Mouse (Mus musculus): ENCODE data around the gene Vmn1r10. TPM values are rescaled to one million over a fixed set of nuclear protein-coding genes. Genes with fewer than 3 reads are reported as not detected.

Vmn1r10 gene
- not detected in 2 replicates for polyA plus RNA-seq (2015; fragmentation: Nextera tagmentation; extraction: Ambion mirVana)

DNA sequence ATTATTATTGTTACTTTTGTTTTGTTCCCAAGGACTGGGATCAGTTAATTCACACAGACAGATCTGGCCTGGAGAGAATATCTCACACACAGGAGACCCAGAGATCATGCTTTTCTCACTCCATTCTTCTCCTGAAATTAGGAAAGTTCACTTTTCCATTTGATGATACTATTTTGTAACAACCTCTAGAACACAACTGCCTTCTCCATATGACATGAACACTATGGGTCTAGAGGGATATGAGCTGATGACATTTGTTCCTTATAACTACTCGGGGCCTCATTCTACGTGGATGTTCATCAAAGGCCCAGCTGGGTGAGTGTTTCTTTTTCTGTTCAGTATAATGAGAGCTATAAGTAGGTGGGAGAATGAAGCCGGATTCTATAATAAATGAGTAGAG lies at the start of gene Vmn1r10:
Gene Vmn1r10, plus strand, starts transcription at position 301 of the 400 bp plus-strand sequence.

DNA sequence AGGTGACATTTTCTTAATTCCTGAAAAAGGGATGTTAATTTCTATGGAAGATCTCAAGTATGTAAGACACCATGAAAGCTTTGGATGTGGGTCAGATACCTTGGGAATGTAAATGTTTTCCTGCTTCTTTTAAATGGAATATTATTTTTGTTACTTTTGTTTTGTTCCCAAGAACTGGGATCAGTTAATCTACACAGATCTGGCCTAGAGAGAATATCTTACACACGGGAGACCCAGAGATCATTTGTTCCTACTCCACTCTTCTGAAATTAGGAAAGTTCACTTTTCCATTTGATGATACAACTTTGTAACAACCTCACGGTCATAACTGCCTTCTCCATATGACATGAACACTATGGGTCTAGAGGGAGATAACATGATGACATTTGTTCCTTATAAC lies 42.8 kb upstream of the Vmn1r10 start, which contains the start of gene Vmn1r9:
Gene Vmn1r9, plus strand, starts transcription at position 301 of the 400 bp plus-strand sequence.

DNA sequence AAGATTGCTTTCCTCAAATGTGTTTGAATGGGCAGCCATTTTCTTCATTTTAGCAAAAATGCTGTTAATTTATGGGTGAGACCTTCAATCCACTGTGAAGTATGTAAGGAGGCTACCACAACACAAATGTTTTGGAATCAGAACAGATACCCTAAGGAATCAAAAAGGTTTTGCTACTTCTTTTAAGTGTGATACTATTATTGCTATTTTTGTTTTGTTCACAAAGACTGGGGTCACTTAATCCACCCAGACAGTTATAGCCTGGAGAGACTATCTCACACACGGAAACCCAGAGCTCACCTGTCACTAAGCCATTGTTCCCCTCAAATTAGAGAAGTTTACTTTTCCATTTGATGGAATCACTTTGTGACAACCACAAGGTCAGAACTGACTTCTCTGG lies 23.9 kb downstream of the Vmn1r10 start, which contains the start of gene Vmn1r11:
Gene Vmn1r11, plus strand, starts transcription at position 301 of the 400 bp plus-strand sequence.

DNA sequence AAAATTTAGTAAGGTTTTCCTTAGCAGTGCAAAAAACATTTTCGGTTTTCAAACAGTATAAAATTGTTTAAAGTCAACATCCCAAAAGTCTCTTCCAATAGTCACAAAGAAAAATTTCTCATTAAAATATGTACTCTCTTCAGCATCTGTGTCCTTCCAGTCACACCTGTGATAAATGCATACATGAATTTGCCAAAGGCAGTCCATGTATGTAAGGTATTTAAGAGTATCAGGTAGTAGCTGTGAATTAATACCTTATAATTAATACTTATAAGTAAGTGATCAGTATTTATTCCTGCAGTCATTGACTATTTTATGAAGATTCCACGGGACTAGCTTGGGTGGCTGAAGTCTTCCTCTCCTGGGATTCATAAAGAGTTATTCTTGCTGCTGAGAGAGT lies 47.4 kb downstream of the Vmn1r10 start, which contains the start of gene Vmn1r12:
Gene Vmn1r12, plus strand, starts transcription at position 301 of the 400 bp plus-strand sequence.

Other genes starting within 250 kb of the Vmn1r10 start
- gene Nt5c3, start 185.5 kb upstream of the Vmn1r10 start, polyA plus RNA-seq (2015; fragmentation: Nextera tagmentation; extraction: Ambion mirVana) = 214 and 265 TPM in 2 replicates
- gene Vmn1r4, start 185.4 kb upstream of the Vmn1r10 start, polyA plus RNA-seq (2015; fragmentation: Nextera tagmentation; extraction: Ambion mirVana) = 0.38 and 0.41 TPM in 2 replicates
- gene Vmn1r5, start 139.2 kb upstream of the Vmn1r10 start, polyA plus RNA-seq (2015; fragmentation: Nextera tagmentation; extraction: Ambion mirVana) = 0.05 TPM in 1 of 2 replicates, not detected in the other
- not detected in 2 replicates for gene Vmn1r6, start 112.2 kb upstream of the Vmn1r10 start, polyA plus RNA-seq (2015; fragmentation: Nextera tagmentation; extraction: Ambion mirVana)
- not detected in 2 replicates for gene Vmn1r7, start 84.1 kb upstream of the Vmn1r10 start, polyA plus RNA-seq (2015; fragmentation: Nextera tagmentation; extraction: Ambion mirVana)
- gene Vmn1r8, start 77.2 kb upstream of the Vmn1r10 start, polyA plus RNA-seq (2015; fragmentation: Nextera tagmentation; extraction: Ambion mirVana) = not detected in 2 replicates
- 0.02 TPM in 1 of 2 replicates, not detected in the other for gene Vmn1r9, start 42.7 kb upstream of the Vmn1r10 start, polyA plus RNA-seq (2015; fragmentation: Nextera tagmentation; extraction: Ambion mirVana)
- not detected in 2 replicates for gene Vmn1r11, start 24.0 kb downstream of the Vmn1r10 start, polyA plus RNA-seq (2015; fragmentation: Nextera tagmentation; extraction: Ambion mirVana)
- gene Vmn1r12, start 47.5 kb downstream of the Vmn1r10 start, polyA plus RNA-seq (2015; fragmentation: Nextera tagmentation; extraction: Ambion mirVana) = not detected in 2 replicates
- gene Vmn1r13, start 93.8 kb downstream of the Vmn1r10 start, polyA plus RNA-seq (2015; fragmentation: Nextera tagmentation; extraction: Ambion mirVana) = not detected in 2 replicates
- not detected in 2 replicates for gene Vmn1r14, start 122.2 kb downstream of the Vmn1r10 start, polyA plus RNA-seq (2015; fragmentation: Nextera tagmentation; extraction: Ambion mirVana)
- not detected in 2 replicates for gene Vmn1r15, start 148.5 kb downstream of the Vmn1r10 start, polyA plus RNA-seq (2015; fragmentation: Nextera tagmentation; extraction: Ambion mirVana)
- gene Vmn1r16, start 220.0 kb downstream of the Vmn1r10 start, polyA plus RNA-seq (2015; fragmentation: Nextera tagmentation; extraction: Ambion mirVana) = not detected in 2 replicates